7 mouse cellular contexts compared by ENCODE assay signal in genomic region chr7:96832551-96832950, GRCm38 (mm10).
DNase-seq lines count a peak whose midpoint lies in the region; ATAC-seq lines count a peak whose summit lies in the region.

No protein-coding gene starts in this region.

- no peak overlapping the region for H3K4me2 ChIP-seq in intestine, embryonic 16.5 days (ENCODE audit: low read depth, low read length)
- no peak overlapping the region for H3K4me2 ChIP-seq in midbrain, embryonic 16.5 days (ENCODE audit: low read length)

- H3K36me3 ChIP-seq in intestine, embryonic 16.5 days (ENCODE audit: control insufficient read depth, insufficient read depth, low read length): no peaks in the 10 kb centered on the region
- no peaks in the 10 kb centered on the region; the same call in 1 of the 2 replicates for H3K36me3 ChIP-seq in midbrain, embryonic 16.5 days (ENCODE audit: control insufficient read depth, insufficient read depth, low read length)

- 25% methylated on average over 9 of the region's 9 CpGs for WGBS in intestine, embryonic 16.5 days
- 32% methylated on average over 9 of the region's 9 CpGs for WGBS in midbrain, embryonic 16.5 days

- no peak overlapping the region for H3K4me3 ChIP-seq in intestine, embryonic 16.5 days (ENCODE audit: low read length)
- no peak overlapping the region for H3K4me3 ChIP-seq in midbrain, embryonic 16.5 days (ENCODE audit: low read depth, low read length)

- H3K9me3 ChIP-seq in intestine, embryonic 16.5 days (ENCODE audit: control insufficient read depth, low read length): no peaks in the 10 kb centered on the region
- H3K9me3 ChIP-seq in midbrain, embryonic 16.5 days (replicated peaks; ENCODE audit: control insufficient read depth, low read length, poor library complexity, severe bottlenecking): no peaks in the 10 kb centered on the region

- no peaks in the 10 kb centered on the region for H3K27me3 ChIP-seq in intestine, embryonic 16.5 days (replicated peaks; ENCODE audit: control insufficient read depth, insufficient read depth, low read length)
- H3K27me3 ChIP-seq in midbrain, embryonic 16.5 days (ENCODE audit: control insufficient read depth, insufficient read depth, low read depth, low read length): no peaks in the 10 kb centered on the region

- 0 out of 2 replicates have a peak overlapping the region, but pooled peaks have one; percentile 8 for H3K9ac ChIP-seq in intestine, embryonic 16.5 days (ENCODE audit: low read depth, low read length)
- H3K9ac ChIP-seq in midbrain, embryonic 16.5 days (ENCODE audit: low read depth, low read length): no peak overlapping the region

- H3K4me1 ChIP-seq in intestine, embryonic 16.5 days (ENCODE audit: control insufficient read depth, insufficient read depth, low read length): peaks cover 2% of the 10 kb centered on the region; the same call in 1 of the 2 replicates
- H3K4me1 ChIP-seq in midbrain, embryonic 16.5 days (ENCODE audit: control insufficient read depth, insufficient read depth, low read length): peaks cover 24% of the 10 kb centered on the region

- H3K27ac ChIP-seq in intestine, embryonic 16.5 days (ENCODE audit: low read length): no peak overlapping the region
- H3K27ac ChIP-seq in midbrain, embryonic 16.5 days (ENCODE audit: low read length): peak overlapping the region; percentile 62

- peak; percentile 32; the same call in 1 of the 2 replicates for ATAC-seq in intestine, embryonic 16.5 days
- ATAC-seq in midbrain, embryonic 16.5 days: peak; percentile 66

- DNase-seq in Muller cell, postnatal 12 days (ENCODE audit: inconsistent ontology term): peak; percentile 86
- DNase-seq in adrenal gland, postnatal 10 days: peak; percentile 66
- peak; percentile 26 for DNase-seq in gastrocnemius, adult 18-20 months (ENCODE audit: low spot score)
- no peak for DNase-seq in urinary bladder, postnatal 36 days (ENCODE audit: low spot score in 2 of 2)
- DNase-seq in spleen, adult 18-20 months: no peak

Comparison
In these comparisons a context has a peak if more than half of its experiments do, and no peak if none do; other contexts are left out.
1. DNase-seq: peak in Muller cell, postnatal 12 days (single experiment), adrenal gland, postnatal 10 days (single experiment) and gastrocnemius, adult 18-20 months (single experiment); none in urinary bladder, postnatal 36 days (0 of 2) and spleen, adult 18-20 months (0 of 2).